Mouse (Mus musculus) liver, embryonic 14.5 days (tissue): ENCODE measurements around the gene Arid3c. TPM values are rescaled to one million over a fixed set of nuclear protein-coding genes. Genes with fewer than 3 reads are reported as not detected.

Experiments
- ATAC-seq: fragments of 200-750 bp; cut with Nextera tagmentation; 2 replicates; pipeline ENCODE4 v1.8.0; 2017; ENCODE audit warnings: moderate number of reproducible peaks, mild to moderate bottlenecking, moderate library complexity; ENCODE audit not compliant: insufficient read depth
- DNase-seq, 3 experiments: peaks; one replicate each; pipeline ENCODE4 v3.0.0-alpha.2; 2012 to 2013; ENCODE audit warnings: low read depth in 3 of 3, low spot score in 3 of 3
- H3K27ac ChIP-seq: fragments of 300-500 bp; sonication (generic); 2 replicates; pipeline ENCODE4 v1.5.1; 2014; ENCODE audit warnings: moderate library complexity, mild to moderate bottlenecking, control low read depth, inconsistent platforms
- H3K27me3 ChIP-seq: fragments of 300-500 bp; sonication (generic); 2 replicates; pipeline ENCODE4 v1.6.1; 2014; ENCODE audit warnings: mild to moderate bottlenecking, low read length, moderate library complexity; ENCODE audit not compliant: control insufficient read depth, insufficient read depth
- H3K36me3 ChIP-seq: fragments of 300-500 bp; sonication (generic); replicated peaks from 2 replicates; pipeline ENCODE4 v1.6.1; 2014; ENCODE audit warnings: low read depth; ENCODE audit not compliant: control insufficient read depth, insufficient read depth
- H3K4me1 ChIP-seq, 2 experiments: fragments of 200-500 bp in 1 of 2; fragments of 300-500 bp in 1 of 2; sonication (generic) in 1 of 2; replicated peaks; 2 replicates each; pipeline ENCODE4 v1.6.1; 2012 to 2014; ENCODE audit warnings: antibody characterized with exemption in 1 of 2, inconsistent platforms in 1 of 2, low read length in 1 of 2; ENCODE audit not compliant: control insufficient read depth in 2 of 2, insufficient read depth in 2 of 2
- H3K4me2 ChIP-seq: fragments of 300-500 bp; sonication (generic); 2 replicates; pipeline ENCODE4 v1.6.1; 2014; ENCODE audit warnings: low read depth, mild to moderate bottlenecking, control low read depth, moderate library complexity
- H3K4me3 ChIP-seq, 2 experiments: fragments of 200-500 bp in 1 of 2; fragments of 300-500 bp in 1 of 2; sonication (generic) in 1 of 2; 2 replicates each; pipeline ENCODE4 v1.5.1; 2012 to 2014; ENCODE audit warnings: low read depth in 2 of 2, low read length in 2 of 2, mild to moderate bottlenecking in 2 of 2, control low read depth in 1 of 2, inconsistent platforms in 1 of 2, moderate library complexity in 1 of 2; ENCODE audit not compliant: insufficient read depth in 1 of 2
- H3K9ac ChIP-seq: fragments of 300-500 bp; sonication (generic); replicated peaks from 2 replicates; pipeline ENCODE4 v1.6.1; 2014; ENCODE audit warnings: mild to moderate bottlenecking, control low read depth, moderate library complexity
- H3K9me3 ChIP-seq: fragments of 300-500 bp; sonication (generic); 2 replicates; pipeline ENCODE4 v1.6.1; 2016; ENCODE audit warnings: low read length, mixed read lengths; ENCODE audit not compliant: control insufficient read depth
- CTCF ChIP-seq: IDR thresholded peaks from 2 replicates; pipeline ENCODE4 v1.5.1; 2016; ENCODE audit warnings: antibody characterized with exemption, low read depth, control low read depth
- EP300 ChIP-seq: IDR thresholded peaks from 2 replicates; pipeline ENCODE4 v1.6.1; 2016; ENCODE audit warnings: antibody characterized with exemption, low read depth
- WGBS: fragments of 180-500 bp; shearing (Covaris S2); extraction: QIAGEN DNeasy Blood & Tissue Kit; methylation state at CpG from one replicate; pipeline ENCODE4 v1.1.7; 2014; ENCODE audit not compliant: insufficient replicate concordance; 5-methylcytosine and 5-hydroxymethylcytosine counted together
- polyA plus RNA-seq, 2 experiments: library from polyadenylated mRNA; depleted of rRNA in 1 of 2; stranded (reverse) in 1 of 2; unstranded in 1 of 2; fragments of >200 nt; fragmentation: Nextera tagmentation in 1 of 2; extraction: Ambion mirVana in 1 of 2; gene quantifications; 2 replicates each; pipeline versions ENCODE4 v1.2.1 to v1.2.3; 2012 to 2014

Gene Arid3c
- polyA plus RNA-seq, 2 experiments: not detected

- no peaks in the 10 kb centered on the region for H3K9me3 ChIP-seq
- H3K27ac ChIP-seq: no peak overlapping the region
- WGBS: 73% methylated on average over 8 of the region's 8 CpGs
- DNase-seq: no peak
- ATAC-seq: no peak
- no peaks in the 10 kb centered on the region for H3K27me3 ChIP-seq
- H3K4me2 ChIP-seq: peak overlapping the region; percentile 68
- no peak overlapping the region; the same call in 1 of the 2 replicates for H3K9ac ChIP-seq
- H3K4me1 ChIP-seq: peaks cover 18 to 28% of the 10 kb centered on the region in 2 experiments
- H3K36me3 ChIP-seq: no peaks in the 10 kb centered on the region; the same call in 1 of the 2 replicates
- H3K4me3 ChIP-seq: peak overlapping the region; percentile 42 to 64
- TF ChIP-seq CTCF (no peak), EP300 (no peak)
Measured at GRCm38 (mm10) chr4:41756440-41756839, 25.5 kb upstream of the Arid3c start.

GRCm38 (mm10) chr4:41755338-41756305 is 24.7 kb upstream of the Arid3c start, which contains the start of gene Sigmar1:
Gene Sigmar1 (minus strand): TSS chr4:41756157.
- Histone ChIP-seq H3K27me3 (no peaks in the 10 kb centered on the region), H3K9ac (peak within 1 kb of the TSS; percentile 59), H3K4me3 (peak within 1 kb of the TSS; percentile 64 to 66), H3K9me3 (no peaks in the 10 kb centered on the region), H3K36me3 (no peaks in the 10 kb centered on the region; the same call in 1 of the 2 replicates), H3K27ac (peak within 1 kb of the TSS; percentile 47), H3K4me1 (peaks cover 10 to 22% of the 10 kb centered on the region in 2 experiments), H3K4me2 (peak within 1 kb of the TSS; percentile 68)
- DNase-seq: peak; percentile 75 to 78 (median 76)
- under 1% methylated on average over 57 of the region's 57 CpGs for WGBS
- peak; percentile 81 for ATAC-seq
- TF ChIP-seq CTCF (peak; percentile 92), EP300 (no peak)

GRCm38 (mm10) chr4:41754797-41755337 is 23.9 kb upstream of the Arid3c start, which contains the start of gene Galt:
Gene Galt (plus strand): TSS chr4:41755228.
- WGBS: 14% methylated on average over 14 of the region's 14 CpGs
- peak within 1 kb of the TSS; percentile 47 for H3K27ac ChIP-seq
- DNase-seq (peak in 2 of 3 experiments; percentile 49 to 55), ATAC-seq (peak; percentile 70)
- H3K9me3 ChIP-seq: no peaks in the 10 kb centered on the region
- H3K36me3 ChIP-seq: no peaks in the 10 kb centered on the region; the same call in 1 of the 2 replicates
- H3K4me1 ChIP-seq: peaks cover 6 to 16% of the 10 kb centered on the region in 2 experiments
- TF ChIP-seq EP300 (no peak), CTCF (no peak)
- peak within 1 kb of the TSS; percentile 64 to 66 for H3K4me3 ChIP-seq
- no peaks in the 10 kb centered on the region for H3K27me3 ChIP-seq
- peak within 1 kb of the TSS; percentile 59 for H3K9ac ChIP-seq
- peak within 1 kb of the TSS; percentile 68 for H3K4me2 ChIP-seq

- no peak for DNase-seq
- TF ChIP-seq CTCF: no peak
- no peak for TF ChIP-seq EP300
- no peak for ATAC-seq
- no peaks in the 10 kb centered on the region for H3K9me3 ChIP-seq
- peaks cover 0 to 9% of the 10 kb centered on the region in 2 experiments; a peak in 3 of 4 replicates for H3K4me1 ChIP-seq
- H3K4me2 ChIP-seq: no peak overlapping the region
- H3K9ac ChIP-seq: no peak overlapping the region
- no peak overlapping the region for H3K27ac ChIP-seq
- WGBS: 58% methylated on average over 1 of the region's 1 CpGs
- no peaks in the 10 kb centered on the region for H3K36me3 ChIP-seq
- H3K4me3 ChIP-seq: no peak overlapping the region
- no peaks in the 10 kb centered on the region for H3K27me3 ChIP-seq
Measured at GRCm38 (mm10) chr4:41745021-41745420, 14.1 kb upstream of the Arid3c start.
